Mouse (Mus musculus): Measurements from ENCODE around the gene Cntnap2.

The Cntnap2 gene

DNA sequence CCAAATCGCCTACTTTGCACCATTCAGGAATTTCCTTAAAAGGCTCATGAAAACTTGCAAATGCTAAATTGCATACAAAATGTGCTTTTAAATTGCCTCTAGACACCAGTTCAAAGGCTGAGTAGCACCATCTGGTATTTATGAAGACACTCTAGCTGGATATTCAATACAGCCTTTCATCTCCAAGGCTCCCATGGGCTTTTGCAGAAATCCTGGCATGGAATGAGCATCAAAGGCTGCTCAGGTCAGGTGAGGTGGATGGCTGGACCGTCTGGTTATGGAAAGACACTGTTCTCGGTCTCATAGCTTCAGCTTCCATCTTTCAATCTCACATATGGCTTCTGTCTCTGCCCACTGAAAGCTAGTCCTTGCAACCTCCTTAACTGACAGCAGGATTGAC, 1515.9 kb downstream of the Cntnap2 start:
- no peaks in the 10 kb centered on the region for H3K4me1 ChIP-seq (replicated peaks; ENCODE audit: low read depth, low read length)
- TF ChIP-seq CTCF (conservative IDR thresholded peaks at IDR 0.05; ENCODE audit: low read length) (no peak), NANOG (IDR thresholded peaks at IDR 0.05; ENCODE audit: borderline replicate concordance, low read length) (no peak), POU5F1 (IDR thresholded peaks at IDR 0.05; ENCODE audit: borderline replicate concordance, low read length) (no peak)
- H3K27me3 ChIP-seq (ENCODE audit: insufficient read depth, low read length): no peaks in the 10 kb centered on the region
- no peaks in the 10 kb centered on the region for H3K36me3 ChIP-seq (ENCODE audit: insufficient read depth, low read length)
- H3K4me3 ChIP-seq (replicated peaks; ENCODE audit: low read length): no peak overlapping the region
- H3K9me3 ChIP-seq (ENCODE audit: low read length): peaks cover 8% of the 10 kb centered on the region

GRCm38 (mm10) chr6:46612365-46612764, 1553.2 kb downstream of the Cntnap2 start:
- no peak overlapping the region for H3K4me3 ChIP-seq (replicated peaks; ENCODE audit: low read length)
- TF ChIP-seq NANOG (IDR thresholded peaks at IDR 0.05; ENCODE audit: borderline replicate concordance, low read length) (no peak), CTCF (conservative IDR thresholded peaks at IDR 0.05; ENCODE audit: low read length) (no peak), POU5F1 (IDR thresholded peaks at IDR 0.05; ENCODE audit: borderline replicate concordance, low read length) (no peak)
- H3K27me3 ChIP-seq (ENCODE audit: insufficient read depth, low read length): no peaks in the 10 kb centered on the region
- no peaks in the 10 kb centered on the region for H3K4me1 ChIP-seq (replicated peaks; ENCODE audit: low read depth, low read length)
- no peaks in the 10 kb centered on the region for H3K36me3 ChIP-seq (ENCODE audit: insufficient read depth, low read length)
- H3K9me3 ChIP-seq (ENCODE audit: low read length): no peaks in the 10 kb centered on the region

GRCm38 (mm10) chr6:46612872-46613271, 1553.7 kb downstream of the Cntnap2 start:
- Histone ChIP-seq H3K4me3 (replicated peaks; ENCODE audit: low read length) (no peak overlapping the region), H3K4me1 (replicated peaks; ENCODE audit: low read depth, low read length) (no peaks in the 10 kb centered on the region), H3K9me3 (ENCODE audit: low read length) (no peaks in the 10 kb centered on the region), H3K36me3 (ENCODE audit: insufficient read depth, low read length) (no peaks in the 10 kb centered on the region), H3K27me3 (ENCODE audit: insufficient read depth, low read length) (no peaks in the 10 kb centered on the region)
- TF ChIP-seq NANOG (IDR thresholded peaks at IDR 0.05; ENCODE audit: borderline replicate concordance, low read length): no peak
- no peak for TF ChIP-seq CTCF (conservative IDR thresholded peaks at IDR 0.05; ENCODE audit: low read length)
- TF ChIP-seq POU5F1 (IDR thresholded peaks at IDR 0.05; ENCODE audit: borderline replicate concordance, low read length): no peak

DNA sequence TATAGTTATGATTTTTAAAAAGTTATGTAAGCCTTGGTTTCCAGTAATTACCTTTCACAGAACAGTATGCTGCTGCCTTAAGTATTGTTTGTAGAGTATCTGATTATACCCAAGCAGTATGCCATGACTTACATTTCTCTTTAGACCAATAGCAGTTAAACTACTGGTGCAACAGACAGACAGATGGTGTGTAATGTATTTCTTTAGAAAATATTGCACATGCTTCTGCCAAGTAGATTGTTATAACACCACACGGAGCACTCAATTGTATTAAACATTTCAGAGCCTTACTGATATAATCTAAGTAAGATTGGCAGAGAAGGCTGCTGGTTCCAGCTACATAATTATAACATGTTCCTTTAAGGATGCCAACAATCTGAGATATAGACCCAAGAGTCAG, 1609.9 kb downstream of the Cntnap2 start:
- H3K4me1 ChIP-seq (replicated peaks; ENCODE audit: low read depth, low read length): no peaks in the 10 kb centered on the region

DNA sequence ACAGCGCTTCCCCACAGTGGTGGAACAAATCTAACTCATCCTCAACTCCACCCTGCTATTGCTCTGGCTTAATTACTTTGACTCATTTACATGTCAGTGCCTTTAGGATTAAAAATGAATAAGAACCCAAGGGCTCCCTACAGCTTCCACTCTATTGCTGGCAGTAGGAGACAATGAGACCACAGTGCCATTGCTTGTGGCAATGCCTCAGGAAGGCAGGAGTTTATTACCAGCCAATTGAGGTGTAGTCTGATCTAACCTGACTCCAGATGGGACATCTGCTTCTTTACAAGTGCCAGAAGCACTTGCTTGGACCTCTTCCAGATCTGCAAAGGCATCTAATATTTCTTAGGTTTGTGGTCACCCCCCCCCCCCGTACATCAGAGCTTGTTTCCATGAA, 1615.9 kb downstream of the Cntnap2 start:
- no peaks in the 10 kb centered on the region for H3K27me3 ChIP-seq (ENCODE audit: insufficient read depth, low read length)
- H3K4me1 ChIP-seq (replicated peaks; ENCODE audit: low read depth, low read length): no peaks in the 10 kb centered on the region
- H3K9me3 ChIP-seq (ENCODE audit: low read length): peaks cover 39% of the 10 kb centered on the region
- no peaks in the 10 kb centered on the region for H3K36me3 ChIP-seq (ENCODE audit: insufficient read depth, low read length)
- TF ChIP-seq CTCF (conservative IDR thresholded peaks at IDR 0.05; ENCODE audit: low read length): no peak
- no peak for TF ChIP-seq NANOG (IDR thresholded peaks at IDR 0.05; ENCODE audit: borderline replicate concordance, low read length)
- no peak for TF ChIP-seq POU5F1 (IDR thresholded peaks at IDR 0.05; ENCODE audit: borderline replicate concordance, low read length)
- H3K4me3 ChIP-seq (replicated peaks; ENCODE audit: low read length): no peak overlapping the region

More for the DNA sequence above, 1609.9 kb downstream of the Cntnap2 start:
- no peaks in the 10 kb centered on the region for H3K9me3 ChIP-seq (ENCODE audit: low read length)
- no peaks in the 10 kb centered on the region for H3K27me3 ChIP-seq (ENCODE audit: insufficient read depth, low read length)
- H3K4me3 ChIP-seq (replicated peaks; ENCODE audit: low read length): no peak overlapping the region
- no peak for TF ChIP-seq POU5F1 (IDR thresholded peaks at IDR 0.05; ENCODE audit: borderline replicate concordance, low read length)
- TF ChIP-seq NANOG (IDR thresholded peaks at IDR 0.05; ENCODE audit: borderline replicate concordance, low read length): no peak
- no peak for TF ChIP-seq CTCF (conservative IDR thresholded peaks at IDR 0.05; ENCODE audit: low read length)
- H3K36me3 ChIP-seq (ENCODE audit: insufficient read depth, low read length): no peaks in the 10 kb centered on the region

GRCm38 (mm10) chr6:46675621-46676020, 1616.5 kb downstream of the Cntnap2 start:
- Histone ChIP-seq H3K4me3 (replicated peaks; ENCODE audit: low read length) (no peak overlapping the region), H3K4me1 (replicated peaks; ENCODE audit: low read depth, low read length) (no peaks in the 10 kb centered on the region)
- TF ChIP-seq POU5F1 (IDR thresholded peaks at IDR 0.05; ENCODE audit: borderline replicate concordance, low read length) (no peak), CTCF (conservative IDR thresholded peaks at IDR 0.05; ENCODE audit: low read length) (no peak), NANOG (IDR thresholded peaks at IDR 0.05; ENCODE audit: borderline replicate concordance, low read length) (no peak)

GRCm38 (mm10) chr6:46696187-46696586, 1637.0 kb downstream of the Cntnap2 start:
- TF ChIP-seq CTCF (conservative IDR thresholded peaks at IDR 0.05; ENCODE audit: low read length): no peak
- TF ChIP-seq NANOG (IDR thresholded peaks at IDR 0.05; ENCODE audit: borderline replicate concordance, low read length): no peak
- no peak for TF ChIP-seq POU5F1 (IDR thresholded peaks at IDR 0.05; ENCODE audit: borderline replicate concordance, low read length)

More at GRCm38 (mm10) chr6:46675621-46676020, 1616.5 kb downstream of the Cntnap2 start:
- H3K9me3 ChIP-seq (ENCODE audit: low read length): peaks cover 42% of the 10 kb centered on the region
- no peaks in the 10 kb centered on the region for H3K27me3 ChIP-seq (ENCODE audit: insufficient read depth, low read length)
- H3K36me3 ChIP-seq (ENCODE audit: insufficient read depth, low read length): no peaks in the 10 kb centered on the region

GRCm38 (mm10) chr6:46699343-46699742, 1640.2 kb downstream of the Cntnap2 start:
- Histone ChIP-seq H3K4me1 (replicated peaks; ENCODE audit: low read depth, low read length) (no peaks in the 10 kb centered on the region), H3K27me3 (ENCODE audit: insufficient read depth, low read length) (no peaks in the 10 kb centered on the region), H3K36me3 (ENCODE audit: insufficient read depth, low read length) (no peaks in the 10 kb centered on the region), H3K4me3 (replicated peaks; ENCODE audit: low read length) (no peak overlapping the region), H3K9me3 (ENCODE audit: low read length) (no peaks in the 10 kb centered on the region)
- TF ChIP-seq POU5F1 (IDR thresholded peaks at IDR 0.05; ENCODE audit: borderline replicate concordance, low read length) (no peak), CTCF (conservative IDR thresholded peaks at IDR 0.05; ENCODE audit: low read length) (no peak), NANOG (IDR thresholded peaks at IDR 0.05; ENCODE audit: borderline replicate concordance, low read length) (no peak)

More at GRCm38 (mm10) chr6:46696187-46696586, 1637.0 kb downstream of the Cntnap2 start:
- no peaks in the 10 kb centered on the region for H3K9me3 ChIP-seq (ENCODE audit: low read length)
- no peaks in the 10 kb centered on the region for H3K4me1 ChIP-seq (replicated peaks; ENCODE audit: low read depth, low read length)
- no peak overlapping the region for H3K4me3 ChIP-seq (replicated peaks; ENCODE audit: low read length)
- no peaks in the 10 kb centered on the region for H3K27me3 ChIP-seq (ENCODE audit: insufficient read depth, low read length)
- no peaks in the 10 kb centered on the region for H3K36me3 ChIP-seq (ENCODE audit: insufficient read depth, low read length)
